Mouse (Mus musculus) forebrain, embryonic 16.5 days (tissue): ENCODE results near the gene Nav2. TPM values are rescaled to one million over a fixed set of nuclear protein-coding genes. Genes with fewer than 3 reads are reported as not detected.
A peak's percentile ranks its signal among the peaks of the same experiment; 100 is the strongest.

ENCODE experiments used
- ATAC-seq: fragments of 200-750 bp; cut with Nextera tagmentation; 2 replicates; pipeline ENCODE4 v1.8.0; 2017; ENCODE audit warnings: mild to moderate bottlenecking, moderate library complexity
- H3K27ac ChIP-seq: fragments of 300-500 bp; sonication (generic); 2 replicates; pipeline ENCODE4 v1.5.1; 2014; ENCODE audit warnings: low read length, control low read depth
- H3K27me3 ChIP-seq: fragments of 300-500 bp; sonication (generic); replicated peaks from 2 replicates; pipeline ENCODE4 v1.6.1; 2014; ENCODE audit warnings: low read length; ENCODE audit not compliant: control insufficient read depth, insufficient read depth
- H3K36me3 ChIP-seq: fragments of 300-500 bp; sonication (generic); 2 replicates; pipeline ENCODE4 v1.6.1; 2014; ENCODE audit not compliant: control insufficient read depth, insufficient read depth
- H3K4me1 ChIP-seq: fragments of 300-500 bp; sonication (generic); replicated peaks from 2 replicates; pipeline ENCODE4 v1.6.1; 2014; ENCODE audit warnings: low read length; ENCODE audit not compliant: control insufficient read depth, insufficient read depth
- H3K4me2 ChIP-seq: fragments of 300-500 bp; sonication (generic); 2 replicates; pipeline ENCODE4 v1.6.1; 2014; ENCODE audit warnings: mild to moderate bottlenecking, low read length, control low read depth
- H3K4me3 ChIP-seq: fragments of 300-500 bp; sonication (generic); replicated peaks from 2 replicates; pipeline ENCODE4 v1.5.1; 2014; ENCODE audit warnings: mild to moderate bottlenecking, low read length, control low read depth
- H3K9ac ChIP-seq: fragments of 300-500 bp; sonication (generic); replicated peaks from 2 replicates; pipeline ENCODE4 v1.6.1; 2014; ENCODE audit warnings: low read depth, low read length, control low read depth
- H3K9me3 ChIP-seq: fragments of 300-500 bp; sonication (generic); 2 replicates; pipeline ENCODE4 v1.6.1; 2016; ENCODE audit warnings: low read length; ENCODE audit not compliant: control insufficient read depth
- WGBS: fragments of 180-500 bp; shearing (Covaris S2); extraction: QIAGEN DNeasy Blood & Tissue Kit; methylation state at CpG from one replicate; pipeline ENCODE4 v1.1.7; 2014; 5-methylcytosine and 5-hydroxymethylcytosine counted together
- polyA plus RNA-seq: library from polyadenylated mRNA; unstranded; fragments of >200 nt; fragmentation: Nextera tagmentation; extraction: Ambion mirVana; gene quantifications from 2 replicates; pipeline ENCODE4 v1.2.1, GENCODE M21; 2015

Gene Nav2
- polyA plus RNA-seq, 1 experiment from 2014 or later, result 35.2 TPM

DNA sequence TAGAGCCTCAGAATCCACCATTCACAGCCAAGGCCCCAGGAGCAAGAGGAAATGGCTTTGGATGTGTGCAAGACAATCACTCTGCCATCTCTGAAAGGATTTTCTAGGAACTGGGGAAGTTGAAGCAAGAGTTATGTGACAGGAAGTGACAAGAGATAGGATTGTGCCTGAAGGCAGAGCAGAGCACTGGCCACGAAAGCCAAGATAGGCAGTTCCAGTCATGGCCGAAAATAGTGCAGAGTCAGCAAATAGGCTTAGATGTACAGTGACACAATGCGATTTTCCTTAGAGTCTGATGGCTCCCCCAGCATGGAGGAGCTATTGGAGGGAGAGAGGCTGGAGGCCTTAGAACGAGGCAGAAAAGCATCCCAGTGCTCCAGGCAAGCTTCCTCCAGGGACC is 269.7 kb downstream of the Nav2 start:
- no peak overlapping the region for H3K4me3 ChIP-seq
- ATAC-seq, result no peak
- H3K4me1 ChIP-seq, result peaks cover 12% of the 10 kb centered on the region
- H3K27me3 ChIP-seq, result no peaks in the 10 kb centered on the region
- H3K4me2 ChIP-seq, result no peak overlapping the region
- no peak overlapping the region for H3K9ac ChIP-seq
- H3K36me3 ChIP-seq, result no peaks in the 10 kb centered on the region
- H3K27ac ChIP-seq, result no peak overlapping the region
- WGBS, result 73% methylated on average over 4 of the region's 4 CpGs
- H3K9me3 ChIP-seq, result no peaks in the 10 kb centered on the region

DNA sequence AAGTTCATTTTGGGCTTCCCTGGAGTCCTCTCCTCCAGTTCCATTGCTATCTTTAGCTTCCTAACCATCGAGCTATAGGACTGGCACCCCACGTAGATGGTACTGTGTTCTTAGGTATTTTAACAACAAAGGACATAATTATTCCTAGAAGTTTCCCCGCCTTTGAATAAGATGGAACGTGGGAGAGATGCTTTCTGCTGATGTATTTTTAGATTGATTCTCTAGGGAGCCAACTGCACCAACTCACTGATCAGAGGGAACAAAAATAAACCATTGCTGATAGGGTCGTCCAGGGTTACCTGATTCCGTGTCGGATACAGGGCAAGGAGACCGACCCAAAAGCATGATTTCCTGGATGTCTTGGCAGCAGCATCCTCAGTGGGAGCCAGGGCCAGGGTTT is 272.5 kb downstream of the Nav2 start:
- H3K4me2 ChIP-seq, result no peak overlapping the region
- 82% methylated on average over 8 of the region's 8 CpGs for WGBS
- no peak for ATAC-seq
- H3K9ac ChIP-seq, result no peak overlapping the region
- H3K9me3 ChIP-seq, result no peaks in the 10 kb centered on the region
- no peak overlapping the region for H3K4me3 ChIP-seq
- no peaks in the 10 kb centered on the region for H3K36me3 ChIP-seq
- peaks cover 19% of the 10 kb centered on the region for H3K4me1 ChIP-seq
- H3K27ac ChIP-seq, result no peak overlapping the region
- no peaks in the 10 kb centered on the region for H3K27me3 ChIP-seq

DNA sequence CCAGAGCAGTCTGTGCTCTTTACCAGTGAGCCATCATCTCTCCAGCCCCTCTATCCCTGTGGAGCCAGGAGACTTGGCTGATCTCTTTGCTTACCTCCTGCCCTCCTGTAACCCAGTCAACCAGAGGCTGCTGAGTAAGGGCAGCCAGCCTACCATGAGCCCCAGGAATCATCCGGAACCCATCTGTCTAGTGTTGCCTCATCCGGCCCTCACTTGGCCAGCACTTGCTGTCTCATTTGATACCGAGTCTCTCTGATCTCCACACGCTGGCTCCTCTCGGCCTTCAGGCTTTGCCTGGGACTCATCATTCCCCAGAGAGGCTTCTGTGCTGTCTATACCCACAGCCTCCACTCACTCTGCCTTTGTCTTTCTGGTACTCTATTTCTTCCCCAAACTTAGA is 273.9 kb downstream of the Nav2 start:
- Histone ChIP-seq H3K4me2 (no peak overlapping the region), H3K4me1 (peaks cover 12% of the 10 kb centered on the region; the same call in 1 of the 2 replicates), H3K27ac (no peak overlapping the region), H3K4me3 (no peak overlapping the region), H3K36me3 (no peaks in the 10 kb centered on the region), H3K9me3 (no peaks in the 10 kb centered on the region), H3K9ac (no peak overlapping the region), H3K27me3 (no peaks in the 10 kb centered on the region)
- 88% methylated on average over 5 of the region's 5 CpGs for WGBS
- no peak for ATAC-seq

- Histone ChIP-seq H3K36me3 (no peaks in the 10 kb centered on the region), H3K27ac (no peak overlapping the region), H3K27me3 (no peaks in the 10 kb centered on the region), H3K4me2 (no peak overlapping the region), H3K9me3 (no peaks in the 10 kb centered on the region), H3K4me1 (peaks cover 9% of the 10 kb centered on the region; the same call in 1 of the 2 replicates), H3K9ac (no peak overlapping the region), H3K4me3 (no peak overlapping the region)
- 44% methylated on average over 5 of the region's 5 CpGs for WGBS
- ATAC-seq, result peak; percentile 39; the same call in 1 of the 2 replicates
Observed at GRCm38 (mm10) chr7:49183696-49184095, 275.2 kb downstream of the Nav2 start.

DNA sequence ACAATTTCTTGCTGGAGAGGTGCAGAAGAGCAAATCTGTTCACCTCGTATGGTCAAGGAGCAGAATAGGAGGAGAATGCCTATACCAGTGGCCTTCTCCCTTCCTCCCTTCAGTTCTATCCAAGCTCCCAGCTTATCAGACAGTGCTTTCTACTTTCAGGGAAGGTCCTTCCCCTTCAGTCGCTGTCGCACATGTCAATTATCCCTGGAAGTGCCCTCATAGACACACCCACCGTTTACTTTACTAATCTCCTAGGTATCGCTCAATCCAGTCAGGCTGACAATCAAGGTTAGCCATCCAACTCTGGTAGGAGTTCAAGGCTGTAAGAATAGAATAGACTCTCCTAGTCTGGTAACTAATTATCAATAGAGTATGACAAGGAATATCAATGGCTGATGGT is 277.5 kb downstream of the Nav2 start:
- no peaks in the 10 kb centered on the region for H3K27me3 ChIP-seq
- no peak overlapping the region for H3K4me2 ChIP-seq
- no peak for ATAC-seq
- H3K9me3 ChIP-seq, result no peaks in the 10 kb centered on the region
- no peak overlapping the region for H3K9ac ChIP-seq
- WGBS, result 84% methylated on average over 5 of the region's 5 CpGs
- no peaks in the 10 kb centered on the region for H3K36me3 ChIP-seq
- no peak overlapping the region for H3K4me3 ChIP-seq
- peaks cover 25% of the 10 kb centered on the region for H3K4me1 ChIP-seq
- no peak overlapping the region for H3K27ac ChIP-seq

GRCm38 (mm10) chr7:49189364-49189763 is 280.8 kb downstream of the Nav2 start:
- Histone ChIP-seq H3K4me1 (peaks cover 30% of the 10 kb centered on the region), H3K4me2 (no peak overlapping the region), H3K27ac (peak overlapping the region; percentile 95; the same call in 1 of the 2 replicates), H3K9ac (no peak overlapping the region), H3K36me3 (no peaks in the 10 kb centered on the region), H3K4me3 (no peak overlapping the region), H3K9me3 (no peaks in the 10 kb centered on the region), H3K27me3 (no peaks in the 10 kb centered on the region)
- 77% methylated on average over 5 of the region's 5 CpGs for WGBS
- ATAC-seq, result no peak

GRCm38 (mm10) chr7:49190231-49190985 is 281.9 kb downstream of the Nav2 start:
- H3K4me1 ChIP-seq, result peaks cover 30% of the 10 kb centered on the region
- H3K4me3 ChIP-seq, result no peak overlapping the region
- 54% methylated on average over 4 of the region's 4 CpGs for WGBS
- H3K27ac ChIP-seq, result peak overlapping the region; percentile 95
- no peaks in the 10 kb centered on the region for H3K27me3 ChIP-seq
- H3K4me2 ChIP-seq, result no peak overlapping the region
- no peaks in the 10 kb centered on the region for H3K36me3 ChIP-seq
- H3K9me3 ChIP-seq, result no peaks in the 10 kb centered on the region
- no peak for ATAC-seq
- peak overlapping the region; percentile 33; the same call in 1 of the 2 replicates for H3K9ac ChIP-seq

DNA sequence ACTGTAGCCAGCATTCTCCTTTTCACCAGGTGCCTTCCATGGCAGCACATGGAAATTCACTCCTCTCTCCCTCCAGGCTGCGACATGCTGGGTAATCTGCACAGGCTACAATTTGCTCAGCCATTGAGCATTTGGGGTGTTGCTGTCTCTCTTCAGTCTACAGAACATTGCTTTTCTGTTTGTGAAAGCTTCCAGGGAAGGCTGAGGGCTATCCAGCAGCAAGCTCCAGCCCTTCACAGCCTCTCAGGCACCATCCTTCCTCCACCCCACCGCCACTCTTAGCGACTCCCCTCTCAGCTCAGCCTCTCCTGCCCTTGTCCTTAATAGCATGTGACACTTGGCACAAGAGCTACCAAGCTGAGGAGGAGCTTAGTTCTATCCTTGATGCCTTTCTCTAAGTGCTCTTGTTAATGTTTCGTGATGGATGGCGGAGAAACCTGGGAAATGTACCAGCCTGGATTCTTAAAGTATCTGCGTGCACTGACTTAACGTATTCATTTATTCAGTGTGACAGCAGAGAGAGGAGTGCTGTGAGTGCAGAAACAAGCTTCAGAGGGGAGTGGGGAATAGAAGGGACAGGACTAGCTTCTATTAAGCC is 282.7 kb downstream of the Nav2 start:
- peak overlapping the region; percentile 40 for H3K4me2 ChIP-seq
- no peaks in the 10 kb centered on the region for H3K9me3 ChIP-seq
- peak overlapping the region; percentile 41 for H3K9ac ChIP-seq
- H3K27ac ChIP-seq, result peak overlapping the region; percentile 95
- peak; percentile 87 for ATAC-seq
- WGBS, result 15% methylated on average over 7 of the region's 7 CpGs
- H3K4me3 ChIP-seq, result no peak overlapping the region
- H3K36me3 ChIP-seq, result no peaks in the 10 kb centered on the region
- H3K4me1 ChIP-seq, result peaks cover 30% of the 10 kb centered on the region
- no peaks in the 10 kb centered on the region for H3K27me3 ChIP-seq

- H3K36me3 ChIP-seq, result no peaks in the 10 kb centered on the region
- no peak for ATAC-seq
- peaks cover 30% of the 10 kb centered on the region for H3K4me1 ChIP-seq
- H3K27me3 ChIP-seq, result no peaks in the 10 kb centered on the region
- no peak overlapping the region for H3K4me2 ChIP-seq
- no peak overlapping the region for H3K4me3 ChIP-seq
- no peaks in the 10 kb centered on the region for H3K9me3 ChIP-seq
- peak overlapping the region; percentile 95 for H3K27ac ChIP-seq
- WGBS, result 79% methylated on average over 2 of the region's 2 CpGs
- H3K9ac ChIP-seq, result peak overlapping the region; percentile 24; the same call in 1 of the 2 replicates
Observed at GRCm38 (mm10) chr7:49192061-49192695, 283.7 kb downstream of the Nav2 start.
